Mouse (Mus musculus) layer of hippocampus, adult 6 months (tissue): ENCODE measurements around the gene Pdrg1. TPM values are rescaled to one million over a fixed set of nuclear protein-coding genes. Genes with fewer than 3 reads are reported as not detected.

Experiments
- long read RNA-seq, 2 experiments: library from polyadenylated mRNA; unstranded; transcript quantifications; one replicate each; pipeline ENCODE4 v2.0.0; 2019 to 2020
- polyA plus RNA-seq: library from polyadenylated mRNA; unstranded; fragments of <200 nt; fragmentation: Nextera tagmentation; gene quantifications from 2 replicates; pipeline ENCODE4 v1.2.3, GENCODE M21; 2021

Gene Pdrg1
- polyA plus RNA-seq = 34.8 and 41.0 TPM in 2 replicates
- long read RNA-seq, experiment 1, transcript Pdrg1-201 (5 exons, 1,273 nt) = major isoform, 35 of 40 reads
- long read RNA-seq, experiment 1, partial matches to known transcripts = 0 of 40 reads
- long read RNA-seq, experiment 1, other reads (novel, unspliced or antisense) = 5 of 40 reads
- long read RNA-seq, experiment 2, transcript Pdrg1-201 (5 exons, 1,273 nt) = major isoform, 92 of 108 reads
- long read RNA-seq, experiment 2, partial matches to known transcripts = 1 of 108 reads
- long read RNA-seq, experiment 2, other reads (novel, unspliced or antisense) = 12 of 108 reads

DNA sequence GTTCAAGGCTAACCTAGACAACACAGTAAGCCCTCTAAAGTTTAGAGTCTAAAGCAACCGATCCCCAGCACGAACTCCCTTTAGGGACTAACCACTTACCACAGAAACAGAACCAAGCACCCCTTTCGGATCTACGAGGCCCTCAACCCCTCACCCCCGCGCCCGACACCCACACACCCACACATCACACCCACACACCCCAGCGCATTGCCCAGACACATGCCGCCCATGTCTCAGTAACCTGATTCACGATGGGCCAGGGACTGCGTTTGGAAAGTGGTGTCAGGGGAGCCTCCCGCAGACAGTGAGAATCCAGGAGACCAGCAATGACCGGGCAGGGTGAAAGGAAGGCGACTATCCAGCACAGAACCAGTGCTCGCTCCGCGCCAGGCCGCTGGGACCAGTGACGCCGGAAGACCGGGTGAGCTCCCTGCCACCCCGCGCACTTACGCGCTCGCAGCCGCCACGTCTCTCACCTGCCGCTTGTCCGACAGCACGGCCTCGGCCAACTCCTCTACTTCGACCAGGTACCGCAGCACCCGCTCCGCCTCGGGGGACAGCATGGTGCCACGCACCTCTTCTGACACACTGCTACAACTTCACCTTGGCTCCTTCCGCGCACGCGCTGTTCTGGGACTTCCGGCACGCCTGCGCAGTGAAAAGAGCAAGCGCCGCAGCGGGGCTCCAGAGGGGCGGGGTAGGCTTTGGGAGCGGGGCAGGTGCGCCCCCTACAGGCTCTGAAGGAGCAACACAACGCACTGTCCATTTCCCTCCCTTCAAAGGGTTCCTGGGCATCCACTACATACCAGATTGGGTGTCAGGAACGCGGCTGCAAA is at the start of gene Pdrg1:
Gene Pdrg1 (minus strand): TSS at position 670 of the 836 bp plus-strand sequence.

DNA sequence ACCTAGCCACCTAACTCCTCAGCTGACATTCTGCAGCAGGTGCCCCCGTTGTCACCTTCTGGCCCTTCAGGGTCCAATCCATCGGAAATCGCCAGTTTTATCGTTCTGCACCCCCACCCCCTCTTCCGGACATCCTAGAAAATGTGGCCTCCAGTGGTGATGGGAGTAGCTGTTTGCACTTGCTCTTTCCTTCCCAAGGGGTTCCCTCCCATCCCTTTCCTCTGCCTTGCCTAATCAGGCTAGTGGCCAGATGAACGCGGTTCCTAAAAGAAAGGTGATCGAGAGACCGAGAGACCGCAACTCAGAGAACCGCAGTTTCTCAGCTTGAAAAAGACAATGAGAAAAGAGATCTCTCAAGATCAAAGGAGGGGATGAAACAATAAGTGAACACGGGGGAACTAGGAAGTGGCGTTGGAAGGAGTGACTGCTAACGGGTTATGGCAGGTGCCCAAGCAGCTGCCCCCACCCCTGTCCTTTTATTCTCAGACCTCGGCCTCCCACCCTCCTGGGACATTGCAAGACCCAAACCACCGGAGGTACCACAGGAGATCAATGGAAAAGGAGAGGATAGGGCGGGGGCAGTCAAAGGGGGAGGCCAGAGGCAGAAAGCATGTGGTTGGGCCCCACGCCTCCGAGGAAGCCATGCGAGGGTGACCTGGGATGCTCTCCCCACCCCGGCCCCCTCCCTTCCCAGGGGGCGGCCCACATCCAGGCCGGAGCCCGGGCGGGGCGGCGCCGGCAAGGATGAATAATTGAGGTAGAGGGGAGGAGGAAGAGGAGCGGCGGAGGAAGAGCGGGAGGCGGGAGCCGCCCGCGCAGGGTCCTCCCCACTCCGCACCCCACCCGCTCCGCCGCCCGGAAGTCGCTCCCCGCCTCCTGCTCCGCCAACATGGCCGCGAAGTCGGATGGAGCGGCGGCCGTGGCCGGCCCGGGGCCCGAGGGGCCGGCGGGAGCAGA is 16.2 kb upstream of the Pdrg1 start, which contains the start of gene Xkr7:
Gene Xkr7 (plus strand): TSS at position 727 of the 957 bp plus-strand sequence.

DNA sequence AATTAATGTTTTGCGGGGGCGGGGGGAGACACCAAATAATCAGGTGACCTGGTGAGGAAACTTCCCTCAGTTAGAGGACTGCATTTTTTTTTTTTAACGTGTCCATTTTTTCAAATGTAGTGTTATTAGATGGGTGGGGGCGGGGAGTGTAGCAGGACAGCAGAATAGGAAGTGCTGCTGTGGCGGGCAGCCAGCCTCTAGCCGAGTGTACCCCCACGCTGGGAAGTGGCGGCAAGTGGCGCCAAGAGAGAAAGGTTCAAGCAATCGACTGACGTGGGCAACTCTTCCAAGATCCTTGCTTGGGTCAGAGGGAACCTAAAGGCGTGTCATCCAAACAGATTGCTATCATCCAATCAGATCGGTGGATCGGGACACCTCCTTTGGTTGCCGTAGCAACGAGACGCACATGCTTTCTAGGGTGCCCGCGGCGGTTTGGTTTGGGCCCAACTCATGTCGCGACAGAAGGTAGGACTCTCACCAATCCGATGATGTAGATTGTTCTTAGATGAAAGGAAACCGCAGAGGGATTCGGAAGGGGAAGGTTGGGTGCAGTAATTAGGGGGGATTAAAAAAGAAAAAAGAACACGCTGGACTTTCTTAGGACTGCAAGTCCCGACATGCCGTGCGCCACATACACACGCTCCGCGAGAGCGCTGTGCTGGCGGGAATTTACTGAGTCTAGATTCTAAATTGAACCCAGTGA is 53.0 kb downstream of the Pdrg1 start, which contains the start of gene Ttll9:
Gene Ttll9 (plus strand): TSS at position 395 of the 703 bp plus-strand sequence.

Other genes with a start within 250 kb of the Pdrg1 start
- 156 and 180 TPM in 2 replicates for gene Bcl2l1, start 183.7 kb downstream of the Pdrg1 start, polyA plus RNA-seq
- gene Tpx2, start 167.5 kb downstream of the Pdrg1 start, polyA plus RNA-seq = 0.50 and 0.72 TPM in 2 replicates
- gene Mylk2, start 104.1 kb downstream of the Pdrg1 start, polyA plus RNA-seq = not detected in 2 replicates
- gene Foxs1, start 82.2 kb downstream of the Pdrg1 start, polyA plus RNA-seq = 0.60 and 0.63 TPM in 2 replicates
- 6.7 and 12.0 TPM in 2 replicates for gene Dusp15, start 63.7 kb downstream of the Pdrg1 start, polyA plus RNA-seq
- gene Ttll9, start 52.9 kb downstream of the Pdrg1 start, polyA plus RNA-seq = 1.3 and 1.9 TPM in 2 replicates
- gene Xkr7, start 16.4 kb upstream of the Pdrg1 start, polyA plus RNA-seq = 0.05 and 0.08 TPM in 2 replicates
- gene Ccm2l, start 50.5 kb upstream of the Pdrg1 start, polyA plus RNA-seq = 0.06 and 0.11 TPM in 2 replicates
- 1.9 and 2.7 TPM in 2 replicates for gene Hck, start 93.0 kb upstream of the Pdrg1 start, polyA plus RNA-seq
- gene Tm9sf4, start 145.9 kb upstream of the Pdrg1 start, polyA plus RNA-seq = 50.7 and 52.4 TPM in 2 replicates
- 17.7 and 18.7 TPM in 2 replicates for gene Tspyl3, start 210.0 kb upstream of the Pdrg1 start, polyA plus RNA-seq
- 1.3 and 1.8 TPM in 2 replicates for gene Plagl2, start 226.0 kb upstream of the Pdrg1 start, polyA plus RNA-seq
- 1.3 and 1.7 TPM in 2 replicates for gene Pofut1, start 226.1 kb upstream of the Pdrg1 start, polyA plus RNA-seq